Mouse (Mus musculus): ENCODE results near the gene Ugcg.

GRCm38 (mm10) chr4:59181320-59182271 is 7.5 kb upstream of the Ugcg start:
- TF ChIP-seq POLR2A (IDR thresholded peaks at IDR 0.05; ENCODE audit: control insufficient read depth, extremely low read depth, insufficient read depth, low read length, poor library complexity) (no peak), CTCF (IDR thresholded peaks at IDR 0.05; ENCODE audit: borderline replicate concordance, control insufficient read depth, extremely low read depth, insufficient read depth, low read length, poor library complexity) (no peak)

All from thymus, adult 2 months (tissue).